Mouse (Mus musculus) lung, adult 2 months (tissue): ENCODE measurements around the gene Gm28047.

Experiments
- CTCF ChIP-seq: fragments of 200-500 bp; IDR thresholded peaks from 2 replicates; pipeline ENCODE4 v1.5.1; 2011; ENCODE audit warnings: mild to moderate bottlenecking, low read length, control low read depth; ENCODE audit not compliant: insufficient read depth
- POLR2A ChIP-seq: fragments of 200-500 bp; IDR thresholded peaks from 2 replicates; pipeline ENCODE4 v1.6.1; 2011; ENCODE audit warnings: low read depth, mild to moderate bottlenecking, control low read depth, low read length, borderline replicate concordance; ENCODE audit errors: extremely low read depth

- TF ChIP-seq CTCF (no peak), POLR2A (no peak)
Measured at GRCm38 (mm10) chr15:102635817-102636216, 10.9 kb upstream of the Gm28047 start.
